Mouse (Mus musculus) liver, embryonic 11.5 days (tissue): ENCODE results near the gene Slc36a3. TPM values are rescaled to one million over a fixed set of nuclear protein-coding genes. Genes with fewer than 3 reads are reported as not detected.

Experiments
- ATAC-seq: fragments of 200-750 bp; cut with Nextera tagmentation; replicated peaks from 2 replicates; pipeline ENCODE4 v1.8.0; 2017; ENCODE audit warnings: moderate number of reproducible peaks, mild to moderate bottlenecking, moderate TSS enrichment, moderate library complexity; ENCODE audit not compliant: low FRiP score
- DNase-seq: peaks from one replicate; pipeline ENCODE4 v3.0.0-alpha.2; 2017; ENCODE audit warnings: low spot score
- H3K27ac ChIP-seq: fragments of 300-500 bp; sonication (generic); 2 replicates; pipeline ENCODE4 v1.5.1; 2014; ENCODE audit warnings: mild to moderate bottlenecking, low read depth, low read length, control low read depth
- H3K27me3 ChIP-seq: fragments of 300-500 bp; sonication (generic); replicated peaks from 2 replicates; pipeline ENCODE4 v1.6.1; 2014; ENCODE audit warnings: low read length, mixed read lengths; ENCODE audit not compliant: control insufficient read depth, insufficient read depth
- H3K36me3 ChIP-seq: fragments of 300-500 bp; sonication (generic); 2 replicates; pipeline ENCODE4 v1.6.1; 2014; ENCODE audit warnings: mild to moderate bottlenecking, low read length, moderate library complexity, mixed read lengths; ENCODE audit not compliant: control insufficient read depth, insufficient read depth
- H3K4me1 ChIP-seq: fragments of 300-500 bp; sonication (generic); replicated peaks from 2 replicates; pipeline ENCODE4 v1.6.1; 2014; ENCODE audit warnings: low read length, mixed read lengths; ENCODE audit not compliant: control insufficient read depth, insufficient read depth
- H3K4me2 ChIP-seq: fragments of 300-500 bp; sonication (generic); 2 replicates; pipeline ENCODE4 v1.6.1; 2014; ENCODE audit warnings: mild to moderate bottlenecking, control low read depth, moderate library complexity
- H3K4me3 ChIP-seq: fragments of 300-500 bp; sonication (generic); 2 replicates; pipeline ENCODE4 v1.5.1; 2014; ENCODE audit warnings: low read depth, low read length, control low read depth
- H3K9ac ChIP-seq: fragments of 300-500 bp; sonication (generic); 2 replicates; pipeline ENCODE4 v1.6.1; 2014; ENCODE audit warnings: low read depth, low read length, control low read depth
- H3K9me3 ChIP-seq: fragments of 300-500 bp; sonication (generic); 2 replicates; pipeline ENCODE4 v1.6.1; 2016; ENCODE audit warnings: low read length, inconsistent platforms, mixed read lengths; ENCODE audit not compliant: control insufficient read depth
- WGBS: fragments of 180-500 bp; shearing (Covaris S2); extraction: QIAGEN DNeasy Blood & Tissue Kit; methylation state at CpG from one replicate; pipeline ENCODE4 v1.1.7; 2014; 5-methylcytosine and 5-hydroxymethylcytosine counted together
- polyA plus RNA-seq: library from polyadenylated mRNA; unstranded; fragments of >200 nt; fragmentation: Nextera tagmentation; extraction: Ambion mirVana; gene quantifications from 2 replicates; pipeline ENCODE4 v1.2.1, GENCODE M21; 2014

Slc36a3 gene
- polyA plus RNA-seq, 1 experiment from 2014 or later, result not detected

DNA sequence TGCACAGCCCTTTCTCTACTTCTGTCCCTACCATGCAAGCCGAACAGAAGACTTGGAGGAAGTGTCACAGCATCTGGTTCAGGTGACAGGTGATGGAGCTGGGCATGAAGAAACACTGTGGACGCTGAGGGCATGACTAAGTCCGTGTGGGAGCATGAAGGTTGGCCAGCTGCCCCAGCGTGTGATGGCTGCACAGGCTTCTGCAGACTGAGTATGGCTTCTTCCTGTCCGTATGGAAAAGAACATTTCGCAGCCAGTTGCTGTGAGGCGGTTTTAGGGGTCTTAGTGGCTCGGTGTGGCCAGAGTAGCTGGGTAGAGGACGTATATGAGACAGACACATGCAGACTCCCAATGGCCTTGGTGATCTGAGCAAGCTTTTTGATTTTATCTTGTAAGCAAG is 70.3 kb downstream of the Slc36a3 start:
- Histone ChIP-seq H3K4me3 (no peak overlapping the region), H3K4me2 (no peak overlapping the region), H3K4me1 (peaks cover 7% of the 10 kb centered on the region), H3K27me3 (no peaks in the 10 kb centered on the region), H3K27ac (no peak overlapping the region), H3K36me3 (no peaks in the 10 kb centered on the region), H3K9ac (no peak overlapping the region), H3K9me3 (no peaks in the 10 kb centered on the region; the same call in 1 of the 2 replicates)
- DNase-seq (no peak), ATAC-seq (no peak)
- 86% methylated on average over 9 of the region's 9 CpGs for WGBS

DNA sequence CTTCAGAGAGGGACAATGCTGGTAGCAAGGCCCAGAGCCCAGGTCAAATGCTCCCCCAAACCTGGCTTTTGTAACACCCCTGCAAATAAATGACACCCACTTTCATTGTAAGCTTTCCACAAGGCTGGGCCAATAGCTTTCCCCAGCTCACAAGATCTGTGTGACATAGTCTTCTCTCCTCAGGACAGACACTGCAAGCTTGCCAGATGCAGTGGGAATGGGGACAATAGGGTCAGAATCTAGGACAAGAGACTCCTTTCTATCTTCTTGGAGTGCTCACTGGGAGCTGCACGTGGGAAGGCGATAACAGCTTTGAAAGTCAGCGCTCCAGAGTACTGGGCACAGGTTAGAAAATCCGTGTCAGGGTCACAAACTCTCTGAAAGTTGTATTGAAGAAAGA is 72.3 kb downstream of the Slc36a3 start:
- WGBS, result 85% methylated on average over 4 of the region's 4 CpGs

DNA sequence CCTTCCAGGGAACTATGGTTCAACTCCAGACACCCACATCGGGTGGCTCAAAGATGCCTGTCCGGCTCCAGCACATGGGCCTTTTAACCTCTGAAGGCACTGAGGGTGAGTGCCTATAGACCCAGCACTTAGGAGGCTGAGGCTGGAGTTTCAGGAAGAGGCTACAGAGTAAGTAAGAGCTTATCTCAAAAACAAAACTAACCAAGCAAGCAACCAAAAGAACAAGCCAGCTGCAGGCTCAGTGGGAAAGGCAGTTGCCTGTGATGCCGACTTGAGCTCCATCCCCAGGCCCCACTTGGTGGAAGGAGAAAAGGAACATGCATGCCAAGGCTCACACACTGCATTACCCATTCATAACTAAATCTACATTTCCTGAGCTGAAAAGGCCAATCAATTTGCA is 73.0 kb downstream of the Slc36a3 start:
- Histone ChIP-seq H3K27ac (no peak overlapping the region), H3K4me2 (peak overlapping the region; percentile 87), H3K4me1 (peaks cover 7% of the 10 kb centered on the region), H3K4me3 (peak overlapping the region; percentile 55), H3K9me3 (no peaks in the 10 kb centered on the region; the same call in 1 of the 2 replicates), H3K36me3 (no peaks in the 10 kb centered on the region), H3K27me3 (no peaks in the 10 kb centered on the region), H3K9ac (peak overlapping the region; percentile 62)
- DNase-seq (no peak), ATAC-seq (no peak)
- 55% methylated on average over 3 of the region's 3 CpGs for WGBS

More for the DNA sequence above, 72.3 kb downstream of the Slc36a3 start:
- Histone ChIP-seq H3K9me3 (no peaks in the 10 kb centered on the region; the same call in 1 of the 2 replicates), H3K27me3 (no peaks in the 10 kb centered on the region), H3K9ac (no peak overlapping the region), H3K4me3 (no peak overlapping the region), H3K36me3 (no peaks in the 10 kb centered on the region), H3K27ac (no peak overlapping the region), H3K4me2 (no peak overlapping the region), H3K4me1 (peaks cover 7% of the 10 kb centered on the region)
- ATAC-seq (no peak), DNase-seq (no peak)

DNA sequence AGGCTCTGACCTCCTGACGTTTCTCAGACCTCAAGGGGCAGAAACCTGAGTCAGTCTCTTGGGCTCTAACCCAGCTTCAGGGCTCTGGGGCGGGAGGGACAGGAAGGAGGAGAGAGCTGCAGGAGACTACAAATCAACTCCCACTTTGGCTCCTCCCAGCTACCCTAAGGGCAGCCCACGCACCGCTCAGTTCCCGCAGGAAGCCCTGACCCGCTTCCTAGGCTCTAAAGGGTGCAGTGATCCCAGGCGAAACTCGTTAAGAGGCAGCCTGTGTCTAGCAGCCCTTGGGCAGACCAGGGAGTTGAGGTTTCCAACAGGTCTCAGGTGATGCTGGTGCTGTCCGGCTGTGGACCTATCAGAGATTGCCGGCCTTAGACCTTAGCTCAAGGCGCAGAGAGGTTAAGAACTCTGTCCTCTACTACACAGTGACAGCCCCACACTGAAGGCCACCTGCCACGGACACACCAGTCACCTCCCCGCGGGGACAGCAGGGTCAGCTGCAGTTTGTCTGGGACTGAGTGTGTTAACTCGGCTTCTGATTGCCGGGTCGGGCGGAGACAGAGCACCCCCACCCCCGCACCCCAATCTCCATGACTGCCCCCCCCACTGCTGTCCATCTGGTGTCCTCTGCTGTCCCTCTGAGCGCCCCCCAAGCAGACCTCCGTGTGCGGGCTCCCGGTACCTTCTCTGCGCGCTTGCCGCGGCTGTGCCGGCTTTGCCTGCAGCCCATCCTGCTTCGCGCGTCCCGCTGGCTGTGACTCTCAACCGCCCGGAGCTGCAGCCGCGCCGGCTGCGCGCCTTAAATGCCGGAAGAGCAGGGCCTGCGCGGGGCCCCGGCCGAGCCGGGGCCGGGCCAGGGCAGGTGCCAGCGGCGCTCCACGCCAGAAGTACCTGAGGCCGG is 73.9 kb downstream of the Slc36a3 start, which contains the start of gene Ccdc69:
Ccdc69 (minus strand) TSS at position 801 of the 901 bp plus-strand sequence.
- Histone ChIP-seq H3K27me3 (no peaks in the 10 kb centered on the region), H3K9ac (peak within 1 kb of the TSS; percentile 62), H3K4me3 (peak within 1 kb of the TSS; percentile 55), H3K4me1 (peaks cover 7% of the 10 kb centered on the region), H3K36me3 (no peaks in the 10 kb centered on the region), H3K9me3 (no peaks in the 10 kb centered on the region; the same call in 1 of the 2 replicates), H3K27ac (no peak within 1 kb of the TSS), H3K4me2 (peak within 1 kb of the TSS; percentile 87)
- WGBS, result under 1% methylated on average over 49 of the region's 50 CpGs
- peak; percentile 73 for ATAC-seq
- peak; percentile 63 for DNase-seq

DNA sequence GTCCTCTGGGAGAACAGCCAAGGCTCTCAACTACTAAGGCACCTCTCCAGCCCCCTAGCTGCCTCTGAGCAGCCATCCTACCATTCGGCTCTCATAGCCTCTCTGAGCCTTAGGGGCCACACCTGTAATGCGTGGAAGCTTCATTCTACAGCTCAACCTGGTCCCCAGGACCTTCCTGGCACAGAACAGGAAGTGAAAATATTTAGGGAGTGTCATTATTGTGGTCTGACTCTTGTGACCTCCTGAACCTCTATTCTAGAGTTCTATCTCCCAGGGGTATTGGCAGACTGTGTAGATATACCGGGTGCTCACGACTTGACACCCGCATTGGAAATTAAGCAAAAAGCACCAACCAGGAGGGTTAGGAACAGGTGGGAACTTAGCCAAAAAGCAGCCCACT is 75.3 kb downstream of the Slc36a3 start:
- Histone ChIP-seq H3K9me3 (no peaks in the 10 kb centered on the region; the same call in 1 of the 2 replicates), H3K36me3 (no peaks in the 10 kb centered on the region), H3K9ac (no peak overlapping the region), H3K27me3 (no peaks in the 10 kb centered on the region), H3K4me1 (peaks cover 7% of the 10 kb centered on the region), H3K27ac (no peak overlapping the region), H3K4me2 (no peak overlapping the region), H3K4me3 (no peak overlapping the region)
- WGBS, result 85% methylated on average over 5 of the region's 5 CpGs
- DNase-seq (no peak), ATAC-seq (no peak)

DNA sequence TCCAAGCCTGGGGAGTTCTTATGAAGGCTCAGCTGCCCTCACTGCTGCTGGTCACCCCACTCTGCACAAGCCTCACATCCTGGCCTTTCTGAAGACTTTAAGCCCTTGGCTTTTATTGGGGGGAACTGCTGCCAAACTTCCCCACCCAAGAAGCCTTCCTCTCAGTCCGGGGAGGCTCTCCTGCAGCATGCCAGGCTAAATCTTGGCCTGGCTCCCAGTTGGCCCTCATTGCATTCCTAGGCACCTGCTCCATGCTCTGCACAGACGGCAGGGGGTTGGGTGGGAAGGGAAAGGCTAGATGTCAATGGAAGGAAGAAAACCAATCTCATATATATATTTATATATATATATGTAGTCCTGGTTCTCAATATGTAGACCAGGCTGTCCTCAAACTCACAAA is 75.9 kb downstream of the Slc36a3 start:
- H3K9ac ChIP-seq, result no peak overlapping the region
- no peak overlapping the region for H3K27ac ChIP-seq
- peaks cover 7% of the 10 kb centered on the region for H3K4me1 ChIP-seq

More for the DNA sequence above, 75.9 kb downstream of the Slc36a3 start:
- Histone ChIP-seq H3K27me3 (no peaks in the 10 kb centered on the region), H3K4me3 (no peak overlapping the region), H3K36me3 (no peaks in the 10 kb centered on the region), H3K4me2 (no peak overlapping the region), H3K9me3 (no peaks in the 10 kb centered on the region; the same call in 1 of the 2 replicates)
- 84% methylated on average over 2 of the region's 2 CpGs for WGBS
- ATAC-seq (no peak), DNase-seq (no peak)

Other genes starting within 250 kb of the Slc36a3 start
- gene Gpx3, start 249.3 kb downstream of the Slc36a3 start, polyA plus RNA-seq, result 84.0 and 89.6 TPM in 2 replicates
- 11.4 and 12.1 TPM in 2 replicates for gene Tnip1, start 188.8 kb downstream of the Slc36a3 start, polyA plus RNA-seq
- 78.5 and 86.6 TPM in 2 replicates for gene Anxa6, start 118.3 kb downstream of the Slc36a3 start, polyA plus RNA-seq
- 1.2 and 1.4 TPM in 2 replicates for gene Ccdc69, start 73.6 kb downstream of the Slc36a3 start, polyA plus RNA-seq
- 13.9 and 15.9 TPM in 2 replicates for gene Gm2a, start 53.6 kb downstream of the Slc36a3 start, polyA plus RNA-seq
- 5.5 and 5.8 TPM in 2 replicates for gene Slc36a2, start 33.4 kb upstream of the Slc36a3 start, polyA plus RNA-seq
- 2.0 and 2.9 TPM in 2 replicates for gene Slc36a1, start 52.6 kb upstream of the Slc36a3 start, polyA plus RNA-seq
- gene Fat2, start 184.9 kb upstream of the Slc36a3 start, polyA plus RNA-seq, result not detected in 2 replicates